Mouse (Mus musculus) embryo, embryonic 10.5 days (tissue): ENCODE results near the gene Ccnc.
A peak's percentile ranks its signal among the peaks of the same experiment; 100 is the strongest.

Experiments used
- DNase-seq: peaks from one replicate; pipeline ENCODE4 v3.0.0-alpha.2; 2015; ENCODE audit warnings: low spot score

The Ccnc gene

DNA sequence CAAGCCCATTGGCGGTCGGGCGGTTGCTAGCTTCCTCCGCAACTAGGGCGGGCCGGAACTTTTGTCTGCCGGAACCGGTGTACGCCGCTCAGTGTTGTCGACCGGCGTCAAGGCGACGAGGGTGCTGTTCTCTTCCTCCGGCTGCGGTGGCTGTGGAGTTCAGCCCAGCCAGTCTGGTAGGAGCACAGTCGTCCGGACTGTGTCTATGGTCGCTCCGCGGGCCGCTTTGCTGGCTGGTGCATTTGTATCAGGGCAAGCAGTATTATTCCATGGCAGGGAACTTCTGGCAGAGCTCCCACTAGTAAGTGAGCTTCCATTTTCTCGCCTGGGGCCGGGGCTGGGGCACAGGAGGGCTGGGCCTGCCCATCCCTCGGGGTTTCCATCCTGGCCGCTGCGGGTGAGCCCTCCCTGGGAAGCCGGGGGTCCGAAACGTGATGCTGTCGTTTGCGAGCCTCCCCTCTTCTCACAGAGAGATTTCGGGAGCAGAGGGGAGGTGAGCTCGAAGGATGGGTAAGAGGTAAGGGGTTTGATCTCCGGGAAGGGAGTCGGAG lies at the start of gene Ccnc:
Gene Ccnc (plus strand): TSS at position 87 of the 551 bp plus-strand sequence.
- DNase-seq = peak; percentile 95

DNA sequence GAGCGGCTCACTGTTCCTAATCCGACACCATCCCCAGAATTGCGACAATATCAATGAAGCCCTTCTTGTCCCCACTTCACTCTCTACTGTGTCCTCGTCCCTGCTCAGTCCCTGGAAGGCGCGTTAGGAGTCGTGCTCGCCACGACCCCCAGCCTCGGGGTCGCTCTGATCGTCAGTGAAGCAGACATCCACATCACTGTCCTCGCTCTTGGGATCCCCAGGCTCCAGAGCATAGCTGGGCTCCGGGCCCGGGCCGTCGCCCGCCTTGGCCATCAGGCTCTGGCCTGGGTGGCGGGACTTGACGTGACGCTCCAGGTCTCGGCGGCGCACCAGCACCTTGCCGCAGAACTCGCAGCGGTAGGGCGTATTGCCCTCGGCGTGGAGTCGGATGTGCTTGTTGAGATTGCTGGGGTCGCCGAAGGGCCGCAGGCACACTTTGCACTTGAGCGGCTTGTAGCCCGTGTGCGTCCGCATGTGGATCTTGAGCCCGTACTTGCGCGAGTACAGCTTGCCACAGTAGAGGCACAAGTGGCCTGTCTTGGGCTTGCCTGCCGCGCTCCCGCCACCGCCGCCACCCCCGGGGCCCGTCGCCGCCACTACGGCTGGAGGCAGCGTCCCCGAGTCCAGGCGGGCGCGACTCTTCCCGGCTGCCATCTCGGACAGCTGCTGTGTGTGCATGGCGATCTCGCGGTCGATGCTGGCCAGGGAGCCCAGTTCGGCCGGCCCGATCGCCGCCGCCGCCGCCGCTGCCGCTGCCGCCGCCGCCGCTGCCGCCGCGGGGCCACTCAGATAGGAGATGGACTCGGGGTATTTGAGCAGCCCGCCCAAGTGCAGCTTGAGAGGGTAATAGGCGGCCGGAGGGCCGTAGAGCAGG lies 49.2 kb upstream of the Ccnc start:
- DNase-seq = peak; percentile 53

DNA sequence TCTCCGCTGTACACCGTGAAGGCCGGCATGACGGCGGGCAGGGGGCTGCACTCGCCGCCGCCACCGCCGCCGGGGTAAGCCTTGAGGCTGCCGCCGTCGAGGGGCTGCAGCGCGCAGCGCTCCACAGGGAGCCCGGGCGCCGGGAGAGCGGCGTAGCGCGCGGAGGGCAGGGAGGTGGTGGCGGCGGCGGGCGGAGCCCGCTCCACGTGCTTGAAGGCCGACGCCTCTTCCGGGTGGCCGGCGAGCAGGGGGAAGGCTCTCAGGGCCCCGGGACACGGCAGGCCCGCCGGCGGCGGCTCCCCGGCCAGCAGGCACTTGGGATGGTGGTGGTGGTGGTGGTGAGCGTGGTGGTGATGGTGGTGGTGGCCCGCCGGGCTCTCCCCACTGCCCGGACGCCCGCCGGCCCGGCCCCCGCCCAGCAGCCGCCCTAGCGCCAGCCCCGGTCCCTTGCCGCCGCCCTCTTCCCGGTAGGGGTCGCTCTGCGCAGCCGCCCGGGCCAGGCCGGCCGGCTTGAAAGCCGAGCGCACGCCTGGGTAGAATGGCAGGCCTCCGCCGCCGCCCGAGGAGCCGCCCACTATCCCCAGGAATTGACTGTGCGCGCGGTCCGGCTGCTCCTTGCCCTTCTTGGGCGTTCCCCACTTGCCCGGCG lies 48.4 kb upstream of the Ccnc start:
- peak; percentile 80 for DNase-seq

DNA sequence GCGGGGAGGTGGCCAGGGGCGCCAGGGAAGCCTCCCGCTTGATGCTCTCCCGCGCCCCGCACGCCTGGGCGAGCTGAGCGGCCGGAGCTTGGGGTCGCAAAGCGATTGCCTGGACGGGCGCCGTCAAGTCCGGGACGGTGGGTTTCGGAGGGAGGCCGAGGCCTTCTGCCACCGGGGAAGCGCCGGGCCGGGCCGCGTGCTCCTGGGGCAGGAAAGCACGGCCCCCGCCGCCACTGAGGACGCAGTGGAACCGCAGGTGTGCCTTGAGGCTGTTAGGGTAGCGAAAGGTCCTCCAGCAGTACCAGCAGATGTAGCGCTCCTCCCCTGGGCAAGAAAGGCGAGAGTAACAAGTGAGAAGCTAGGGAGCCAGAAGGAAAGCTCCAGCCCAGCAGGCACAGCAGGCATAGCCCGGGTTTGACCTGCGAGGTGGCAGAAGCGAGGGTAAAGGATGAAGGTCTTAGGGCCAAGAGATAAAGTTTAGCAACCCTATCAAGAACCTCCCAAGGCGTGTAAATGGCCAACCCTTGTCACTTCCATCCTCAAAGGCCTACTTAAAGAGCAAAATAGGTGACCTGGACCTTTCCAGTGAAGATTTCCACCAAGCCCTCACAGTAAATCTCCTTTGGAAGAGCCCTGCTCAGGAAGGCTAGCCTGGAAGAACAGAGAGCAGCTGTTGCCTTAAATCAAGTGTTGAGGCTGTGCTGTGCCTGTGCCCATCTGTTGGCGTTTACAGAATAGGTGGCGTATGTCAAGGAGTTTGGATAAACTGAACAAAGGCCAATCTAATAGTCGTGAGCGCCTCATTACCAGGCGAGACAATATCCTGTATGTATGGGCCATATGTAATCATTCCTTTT lies 47.6 kb upstream of the Ccnc start:
- peak; percentile 55 for DNase-seq

DNA sequence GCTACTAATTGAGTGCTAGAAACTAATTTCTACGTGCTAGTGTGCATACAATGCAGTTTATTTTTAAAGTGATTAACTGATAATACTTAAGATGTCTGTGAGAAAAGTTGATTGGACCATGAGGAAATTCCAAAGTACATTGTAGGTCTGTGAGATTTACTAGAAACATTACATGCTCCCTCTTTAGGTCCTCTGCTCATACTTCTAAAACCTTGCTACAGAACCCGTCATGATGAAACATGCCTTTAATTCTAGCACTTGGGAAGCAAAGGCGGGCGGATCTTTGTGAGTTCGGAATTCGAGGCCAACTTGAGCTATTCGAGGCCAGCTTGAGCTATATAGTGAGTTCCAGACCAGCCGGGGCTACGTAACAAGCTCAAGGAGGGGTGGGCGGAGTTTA lies 46.5 kb upstream of the Ccnc start:
- DNase-seq = peak; percentile 52

DNA sequence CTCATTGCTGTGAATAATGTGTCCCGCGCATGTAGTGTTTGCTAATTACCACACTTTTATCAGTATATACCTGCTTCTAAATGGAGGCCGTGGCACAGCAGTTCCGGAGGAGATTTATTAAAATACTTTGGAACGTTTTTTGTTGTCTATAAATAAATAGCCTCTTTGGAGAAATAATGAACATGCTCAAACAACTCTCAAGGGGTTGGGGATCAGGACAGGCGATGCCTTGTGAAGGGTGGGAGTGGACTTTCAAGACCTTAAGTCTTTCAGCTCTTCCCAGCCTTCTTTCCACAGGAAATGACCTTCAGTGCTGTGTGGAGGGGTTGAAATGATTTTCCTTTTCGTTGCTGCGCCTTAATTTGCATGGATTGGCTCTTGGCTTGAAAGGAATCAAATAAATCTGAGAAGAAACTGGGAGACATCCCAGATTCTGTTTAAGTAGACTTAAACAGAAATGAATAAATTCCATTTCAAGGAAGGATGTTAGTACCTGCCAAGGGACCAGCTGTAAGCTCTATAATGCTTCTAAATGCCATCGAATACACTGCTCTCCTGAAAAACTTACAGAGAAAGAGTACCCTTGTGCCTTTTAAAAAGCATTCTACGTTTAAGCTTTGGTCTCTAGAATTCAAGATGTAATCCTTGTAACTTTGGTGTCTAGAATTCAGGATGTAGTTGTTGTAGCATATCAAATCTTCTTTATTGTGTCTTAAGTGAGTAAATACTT lies 44.9 kb upstream of the Ccnc start:
- no peak for DNase-seq

DNA sequence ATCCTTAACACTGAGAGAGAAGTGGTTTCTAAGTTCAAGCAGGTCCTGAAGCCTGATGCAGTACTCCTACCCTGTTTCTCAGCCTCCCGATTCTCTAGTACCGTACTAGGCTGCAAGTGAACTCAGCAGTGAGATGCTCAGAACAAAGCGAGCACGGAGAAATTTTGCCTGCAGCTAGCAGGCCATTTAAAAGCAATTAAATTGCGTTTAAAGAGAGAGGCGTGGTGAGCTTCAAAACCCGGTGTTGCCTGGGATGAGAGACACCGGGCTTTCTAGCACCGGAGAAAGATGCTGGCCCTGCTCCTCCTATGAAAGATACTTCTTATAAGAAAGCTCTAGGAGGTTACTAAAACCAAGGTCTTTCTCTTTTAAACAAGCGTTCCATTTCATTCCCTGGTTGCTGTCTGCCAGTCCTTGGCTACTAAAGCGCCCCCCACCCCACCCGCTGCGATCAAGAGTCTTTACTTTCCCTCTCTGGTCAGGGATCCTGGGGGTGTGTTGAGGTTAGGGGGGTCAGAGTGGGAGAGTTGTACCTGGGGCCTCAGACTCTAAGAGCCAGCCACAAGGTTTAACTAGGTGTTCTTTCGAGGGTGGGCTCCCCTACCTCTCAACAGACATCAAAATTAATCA lies 43.0 kb upstream of the Ccnc start:
- peak; percentile 58 for DNase-seq

DNA sequence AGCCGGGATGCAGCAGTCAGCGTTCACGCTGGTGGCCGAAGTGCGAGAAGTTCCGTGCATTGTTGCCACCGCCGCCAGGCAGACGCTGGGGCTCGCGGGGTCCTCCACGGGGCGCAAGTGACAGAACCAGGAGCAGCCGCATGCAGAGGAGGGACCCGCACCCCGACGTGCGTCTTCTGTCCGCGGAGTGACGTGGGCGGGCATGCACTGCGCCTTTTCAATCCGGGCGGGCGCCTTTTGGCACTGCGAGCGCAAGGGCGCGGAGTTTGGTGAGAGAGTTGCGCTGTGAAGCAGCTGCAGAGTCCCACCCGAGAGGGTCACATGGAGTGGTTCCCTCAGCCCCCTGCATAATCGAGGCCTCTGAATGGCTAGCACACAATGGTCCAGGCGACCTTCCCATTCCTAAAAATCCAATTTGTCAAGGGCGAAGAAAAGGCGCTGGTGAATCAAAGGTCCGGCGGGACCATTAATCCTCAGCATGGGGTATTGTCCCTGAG lies 41.9 kb upstream of the Ccnc start, which contains the start of gene Prdm13:
Gene Prdm13 (minus strand): TSS at position 369 of the 497 bp plus-strand sequence.
- peak; percentile 85 for DNase-seq

DNA sequence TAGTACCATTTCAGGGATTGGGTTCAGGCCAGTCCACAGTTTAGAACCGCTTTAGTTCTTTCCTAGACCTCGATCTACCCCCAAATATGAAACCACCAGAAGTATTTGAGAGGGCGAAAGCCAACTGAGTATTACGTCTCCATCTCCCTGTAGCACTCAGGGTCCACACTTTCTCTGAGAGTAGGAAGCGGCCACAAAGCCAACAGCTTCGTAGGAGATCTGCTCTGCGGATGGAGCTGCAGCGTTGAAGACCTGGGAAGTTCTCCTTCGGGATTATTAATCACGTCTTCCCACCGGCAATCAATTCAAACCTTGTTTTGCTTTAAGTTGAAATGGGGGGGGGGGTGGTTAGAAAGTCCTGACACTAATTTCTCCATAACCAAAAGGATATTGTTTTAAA lies 41.1 kb upstream of the Ccnc start:
- no peak for DNase-seq

DNA sequence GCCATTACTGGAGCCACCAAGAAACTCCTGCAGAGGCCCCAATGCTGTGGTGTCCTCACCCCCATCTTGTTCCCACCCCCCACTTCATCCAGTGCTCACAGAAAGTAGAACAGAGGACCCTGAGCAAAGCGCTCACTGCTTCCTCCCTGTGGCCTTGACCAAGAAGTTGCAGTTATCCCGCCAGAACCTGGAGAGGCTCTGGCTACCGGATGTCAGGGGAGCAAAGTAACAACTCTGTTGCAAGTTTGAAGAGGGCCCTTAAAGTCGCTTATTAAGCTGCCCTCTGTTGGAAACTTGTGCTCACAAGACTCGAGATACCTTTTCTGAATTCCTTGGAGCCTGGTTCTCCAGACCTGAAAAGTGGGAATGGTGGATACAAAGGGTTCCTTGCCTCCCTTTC lies 40.6 kb upstream of the Ccnc start:
- DNase-seq = peak; percentile 68

DNA sequence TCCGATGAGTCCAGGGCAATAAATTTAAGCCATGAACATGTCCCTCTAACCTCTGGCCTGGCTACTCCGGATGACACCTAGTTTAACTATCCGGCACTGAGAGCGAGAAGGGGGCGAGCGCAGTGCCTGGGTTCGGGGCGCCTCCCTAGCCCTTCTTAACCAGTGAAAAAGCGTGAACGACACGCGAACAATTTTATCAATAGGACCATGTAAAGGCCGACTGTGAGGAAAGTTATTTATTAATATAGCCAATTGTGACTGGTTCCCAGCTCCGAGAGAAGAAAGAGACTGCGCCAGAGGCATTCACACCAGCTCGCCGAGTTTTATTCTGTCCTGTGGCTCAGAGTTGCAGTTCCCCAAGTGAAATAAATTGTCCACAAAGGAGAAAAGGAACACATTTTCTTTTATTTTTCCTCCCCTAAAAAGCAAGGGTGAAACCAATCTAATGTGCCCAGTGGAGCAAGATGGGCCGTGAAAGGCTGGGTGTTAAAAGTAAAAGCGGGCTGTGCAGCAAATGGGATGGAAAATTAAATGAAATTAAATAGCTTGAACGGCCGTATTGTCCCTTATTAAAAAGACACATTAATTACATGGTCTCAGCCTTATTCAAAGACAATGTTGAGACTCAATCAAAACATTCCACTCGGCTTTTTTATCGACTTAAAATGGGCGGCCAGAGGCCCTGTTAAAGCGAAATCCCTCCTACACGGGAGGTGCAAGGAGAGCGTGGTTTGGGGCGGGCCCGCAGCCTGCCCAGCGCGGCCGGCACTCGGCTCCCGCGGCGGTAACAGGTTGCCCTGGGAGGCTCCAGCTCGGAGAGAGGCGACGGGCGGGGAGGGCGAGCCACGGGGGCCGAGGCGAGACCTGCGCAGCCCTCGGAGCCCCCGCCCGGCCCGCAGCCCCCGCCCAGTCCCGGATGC lies 39.5 kb upstream of the Ccnc start:
- DNase-seq = peak; percentile 73

DNA sequence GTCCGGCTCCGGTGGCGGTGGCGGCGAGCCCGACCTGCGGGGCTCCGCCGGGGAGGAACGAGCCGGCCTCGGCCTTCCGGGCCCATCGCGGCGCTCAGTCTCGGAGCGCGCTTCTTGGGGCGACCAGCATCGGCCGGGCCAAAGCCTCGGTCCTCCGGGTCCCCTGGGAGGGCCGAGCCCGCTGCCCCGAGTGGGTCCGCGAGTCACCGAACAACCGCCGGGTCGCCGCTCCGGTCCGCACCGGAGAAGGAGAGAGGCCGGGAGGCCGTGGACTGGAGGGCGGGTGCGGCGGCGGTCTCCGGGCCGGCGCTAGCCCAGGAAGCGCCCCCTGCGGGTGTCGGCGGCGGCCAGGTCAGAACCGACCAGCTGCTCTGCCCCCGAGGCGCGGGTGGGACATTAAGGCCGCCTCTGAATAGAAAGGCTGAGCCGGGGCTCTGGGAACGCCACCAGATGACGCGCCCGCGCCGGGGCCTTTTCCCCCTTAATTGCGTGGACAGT lies 38.7 kb upstream of the Ccnc start:
- peak; percentile 77 for DNase-seq

DNA sequence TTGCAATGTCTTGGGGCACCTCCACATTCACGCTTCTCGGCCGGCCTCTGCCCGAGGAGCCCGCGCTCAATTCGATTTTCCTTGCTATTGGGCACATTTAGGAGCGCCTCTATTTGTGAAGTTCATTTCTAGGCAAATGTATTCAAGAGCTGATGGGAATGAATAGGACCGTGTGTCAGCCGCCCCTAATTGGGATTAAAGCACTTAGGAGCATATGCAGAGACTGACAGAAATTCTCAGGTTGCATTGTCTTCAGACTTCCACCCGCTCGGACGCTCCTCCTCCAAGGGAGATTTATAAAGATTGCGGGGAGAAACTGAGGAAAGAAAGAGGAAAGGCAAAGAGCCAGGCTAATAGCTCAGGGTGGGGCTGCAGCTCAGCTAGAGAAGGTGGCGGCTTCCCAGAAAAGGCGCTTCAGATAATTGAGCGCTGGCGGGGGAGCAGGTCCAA lies 38.0 kb upstream of the Ccnc start:
- peak; percentile 73 for DNase-seq

DNA sequence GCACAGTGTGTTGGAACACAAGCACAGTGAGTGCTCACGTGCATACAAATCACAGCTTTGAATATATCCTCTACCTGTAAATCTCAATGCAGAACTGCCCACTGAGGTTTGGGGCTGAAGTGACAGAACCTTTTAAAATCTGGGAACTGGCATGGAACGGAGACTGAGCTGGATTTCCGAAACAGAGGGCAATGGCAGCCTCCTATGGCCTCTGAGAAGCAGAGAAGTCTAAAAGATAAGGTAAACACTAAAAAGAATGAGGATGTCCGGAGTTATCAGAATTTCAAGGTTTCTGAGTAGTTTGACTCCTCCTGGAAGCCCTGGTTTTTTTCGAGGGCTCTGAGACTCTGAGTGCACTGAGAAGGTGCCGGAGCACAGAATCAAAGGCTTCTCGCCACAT lies 37.3 kb upstream of the Ccnc start:
- peak; percentile 38 for DNase-seq

DNA sequence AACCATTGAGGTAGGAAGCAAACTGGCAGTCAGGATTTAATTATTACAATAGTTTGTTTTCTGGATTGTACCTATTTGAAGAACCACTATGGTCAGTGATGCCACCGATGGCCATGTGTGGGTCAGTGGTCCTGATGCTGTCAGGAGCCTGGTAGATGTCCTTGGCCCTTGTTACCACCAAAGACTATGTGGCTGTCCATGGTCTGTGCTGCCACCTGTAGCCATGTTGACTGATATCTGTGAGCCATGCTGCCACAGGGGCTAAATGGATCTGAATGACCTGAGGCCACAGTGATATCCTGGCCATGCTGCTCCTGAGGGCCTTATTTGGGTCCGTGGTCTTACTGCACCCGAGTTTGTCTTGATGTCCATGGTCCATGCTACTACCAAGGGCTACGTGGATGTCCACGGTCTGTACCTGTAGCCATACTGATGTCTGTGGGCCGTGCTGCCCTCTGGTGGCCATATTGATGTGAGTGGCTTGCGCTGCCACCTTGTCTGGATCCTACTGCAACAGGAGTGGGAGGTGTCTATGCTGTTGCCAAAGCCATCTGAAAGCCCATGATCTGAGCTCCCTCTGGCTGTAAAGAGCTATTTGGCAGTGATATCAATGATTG lies 31.8 kb upstream of the Ccnc start:
- DNase-seq = peak; percentile 59

DNA sequence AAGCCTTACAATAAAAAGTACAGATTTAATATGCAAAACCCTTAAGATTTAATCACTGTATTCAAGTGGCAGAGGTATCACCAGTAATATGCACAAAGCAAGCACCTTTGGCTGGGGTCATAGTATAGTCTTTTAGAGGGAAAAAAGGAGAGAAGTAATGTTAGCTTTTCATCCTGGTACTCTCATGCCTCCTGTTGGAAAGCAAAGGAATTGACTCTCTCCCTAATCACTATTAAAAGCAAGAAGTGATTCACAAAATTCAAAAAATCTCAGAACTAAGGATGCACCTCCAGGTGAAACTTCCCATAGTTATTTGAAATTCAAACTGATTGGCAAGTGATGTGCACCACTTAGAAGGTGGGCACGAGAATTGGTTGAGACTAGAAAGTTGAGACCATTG lies 22.5 kb upstream of the Ccnc start:
- DNase-seq = no peak

DNA sequence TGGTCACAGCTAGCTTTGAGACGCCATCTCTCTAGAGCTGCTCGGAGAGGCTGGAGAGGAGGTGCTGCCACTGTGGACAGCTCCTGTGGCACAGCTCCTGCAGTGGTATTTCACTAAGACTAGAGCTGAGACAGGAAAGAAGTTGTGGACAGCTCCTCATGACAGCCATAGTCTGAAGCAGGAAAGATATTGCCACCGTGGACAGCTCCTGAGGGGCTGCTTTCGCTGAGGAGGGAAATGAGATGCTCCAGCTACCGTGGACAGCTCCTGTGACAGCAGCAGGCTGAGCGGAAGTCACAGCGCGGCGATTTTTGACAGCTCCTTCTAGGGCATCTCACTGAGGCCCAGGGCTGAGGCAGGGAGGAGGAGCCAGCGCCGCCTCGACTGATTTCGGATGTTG lies 15.4 kb upstream of the Ccnc start:
- peak; percentile 94 for DNase-seq

DNA sequence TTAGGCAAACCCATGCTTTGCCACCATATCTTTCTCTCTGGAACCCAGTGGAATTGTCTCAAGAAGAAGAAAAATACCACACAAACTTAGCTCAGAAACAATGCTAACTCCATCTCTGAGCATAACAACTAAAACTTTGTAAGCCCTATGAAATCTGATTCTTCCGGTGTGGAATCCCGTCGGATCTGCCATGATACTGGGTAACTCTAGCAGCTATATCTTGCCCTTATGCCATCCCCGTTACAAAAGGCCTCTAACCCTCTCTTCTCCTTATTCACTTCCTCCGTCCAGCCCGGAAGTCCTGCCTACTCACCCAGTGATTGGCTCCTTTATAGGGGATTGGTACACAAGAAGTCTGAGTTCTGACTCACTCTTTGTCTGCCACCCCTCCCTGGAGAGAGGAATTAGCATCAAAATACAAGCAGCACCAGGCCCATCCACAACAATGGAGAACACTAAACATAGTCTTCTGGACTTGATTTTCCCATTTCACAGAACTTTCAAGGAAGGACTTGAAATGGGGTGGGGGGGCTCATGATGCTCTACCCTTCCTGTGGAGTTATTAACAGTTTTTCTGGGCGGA lies 4.7 kb upstream of the Ccnc start:
- DNase-seq = peak; percentile 45
